Mouse (Mus musculus) hindlimb bud, embryonic 11.5 days (tissue): Measurements from ENCODE around the gene Sde2.
"Not testable (repeated sequence)": the region's sequence is repeated elsewhere in the genome, so short reads cannot be mapped to it uniquely, and the experiment has no call there.

ENCODE experiments used
- DNase-seq: peaks from one replicate; pipeline ENCODE4 v3.0.0-alpha.2; 2012; ENCODE audit warnings: low read depth, low spot score; ENCODE audit errors: extremely low spot score

Sde2 gene

DNA sequence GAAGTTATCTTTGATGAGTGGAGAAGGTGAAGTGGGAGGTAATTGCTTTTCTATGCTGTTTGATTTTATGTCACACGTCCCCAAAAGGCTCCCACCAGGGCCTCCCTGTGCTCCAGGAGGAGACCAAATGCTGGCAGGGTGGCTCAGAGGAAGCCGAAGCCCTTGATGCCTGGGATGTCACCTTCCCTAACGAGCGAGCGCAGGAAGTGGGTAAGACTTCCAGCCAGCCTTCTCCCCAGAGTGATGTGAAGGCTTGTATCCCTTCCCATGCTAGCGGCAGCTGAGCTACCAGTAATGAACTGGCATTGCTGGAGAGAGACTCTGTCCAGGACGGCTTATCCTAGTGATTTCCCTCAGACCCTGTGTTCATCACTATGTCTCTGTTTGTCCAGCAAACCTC, 32.8 kb downstream of the Sde2 start:
- no peak for DNase-seq

DNA sequence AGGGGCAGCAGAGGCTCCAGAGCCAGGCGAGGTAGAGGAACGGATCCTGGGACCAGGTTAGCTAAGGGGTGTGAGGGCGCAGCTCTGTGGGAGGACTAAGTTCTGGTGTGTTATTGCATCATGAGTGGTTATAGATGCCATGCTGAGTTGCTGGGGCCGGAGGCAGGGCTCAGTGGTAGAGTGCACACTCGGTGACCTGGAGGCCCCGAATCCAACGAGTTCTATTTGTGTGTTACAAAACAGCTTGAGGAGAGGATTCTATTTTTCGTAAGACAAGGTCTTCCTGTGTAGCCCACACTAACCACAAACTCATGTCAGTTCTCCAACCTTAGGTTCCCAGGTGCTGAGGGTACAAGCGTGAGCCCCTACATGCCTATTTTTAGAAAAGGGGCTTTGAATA, 33.6 kb downstream of the Sde2 start:
- no peak for DNase-seq

DNA sequence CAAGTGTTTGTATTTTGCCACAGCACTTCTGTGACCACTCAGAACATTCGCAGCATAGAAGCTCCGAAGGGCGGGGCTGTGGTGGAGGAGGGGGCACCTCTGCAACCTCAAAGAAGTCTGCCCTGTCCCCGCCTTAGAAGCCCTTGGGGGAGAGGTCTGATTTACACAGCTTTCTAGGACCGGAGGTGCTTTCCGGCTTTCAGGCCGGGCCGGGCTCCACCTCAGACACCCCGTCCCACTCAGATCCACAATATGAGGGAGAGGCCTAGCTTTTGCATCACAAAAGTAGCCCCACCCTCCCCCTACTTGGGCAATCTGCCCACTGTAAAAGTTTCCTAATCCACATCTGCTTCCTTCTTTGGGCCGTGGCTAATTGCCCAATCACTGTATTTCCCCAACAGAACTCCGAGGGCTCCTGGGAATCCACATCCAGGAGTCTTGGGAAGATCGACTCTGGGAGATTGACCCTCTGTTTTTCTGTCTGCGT, 37.7 kb downstream of the Sde2 start:
- no peak for DNase-seq

DNA sequence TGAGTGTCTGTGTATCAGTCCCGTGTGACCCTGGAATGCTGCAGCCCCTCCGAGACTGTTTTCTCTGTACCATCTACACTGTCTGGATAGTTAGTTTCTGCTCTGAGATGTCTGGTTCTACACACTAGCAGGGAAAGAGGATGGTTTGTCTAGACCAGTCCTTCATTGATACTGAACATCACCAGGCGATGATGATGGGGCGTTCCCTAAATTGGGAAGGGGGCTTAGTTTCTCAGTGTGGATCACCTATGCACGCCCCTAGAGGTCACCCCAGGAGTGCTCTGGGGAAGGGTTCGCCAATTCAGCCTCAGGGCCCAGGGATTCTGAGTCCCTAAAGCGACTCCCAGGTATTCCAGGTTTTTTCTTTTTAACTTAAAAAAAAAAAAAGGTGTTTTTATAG, 38.2 kb downstream of the Sde2 start:
- no peak for DNase-seq

DNA sequence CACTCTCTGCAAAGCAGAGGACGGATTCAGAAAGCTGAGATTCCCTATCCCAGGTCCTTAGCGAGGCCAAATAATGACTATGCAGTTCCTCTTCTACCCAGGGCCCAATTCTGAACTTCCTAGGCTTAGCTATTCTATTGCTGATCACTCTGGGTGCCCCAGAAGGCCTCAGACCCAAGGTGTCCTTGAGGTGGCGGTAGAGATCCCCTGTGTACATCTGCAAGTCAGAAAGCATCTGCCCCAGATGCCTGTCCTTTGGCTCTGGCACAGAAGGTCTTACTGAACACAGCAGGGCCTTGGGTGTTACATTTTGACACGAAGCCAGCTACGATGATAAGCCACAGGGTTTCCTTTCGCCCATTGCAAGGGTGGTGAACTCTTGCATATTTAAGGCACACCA, 38.9 kb downstream of the Sde2 start:
- no peak for DNase-seq

DNA sequence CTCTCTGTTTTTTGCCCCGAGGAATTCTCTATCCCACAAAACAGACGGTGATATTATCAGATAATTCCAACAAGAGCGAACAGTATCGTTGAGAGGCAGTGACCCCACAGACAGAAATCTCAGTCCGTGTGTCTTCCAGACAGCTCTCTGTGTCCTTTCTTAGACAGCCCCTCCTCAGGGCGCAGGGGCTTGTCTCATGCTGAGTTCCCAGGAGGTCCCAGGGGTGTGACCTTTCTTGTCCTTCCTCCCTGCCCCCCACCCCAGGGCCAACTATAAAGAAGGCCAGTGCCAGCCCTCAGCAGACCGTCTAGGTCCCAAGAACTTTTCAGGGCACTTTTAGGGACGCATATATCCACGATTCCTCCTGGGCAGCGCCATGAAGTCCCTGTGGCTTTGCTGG, 41.9 kb downstream of the Sde2 start, which contains the start of gene Lefty2:
Gene Lefty2 (plus strand): TSS at position 301 of the 400 bp plus-strand sequence.
- DNase-seq: no peak

DNA sequence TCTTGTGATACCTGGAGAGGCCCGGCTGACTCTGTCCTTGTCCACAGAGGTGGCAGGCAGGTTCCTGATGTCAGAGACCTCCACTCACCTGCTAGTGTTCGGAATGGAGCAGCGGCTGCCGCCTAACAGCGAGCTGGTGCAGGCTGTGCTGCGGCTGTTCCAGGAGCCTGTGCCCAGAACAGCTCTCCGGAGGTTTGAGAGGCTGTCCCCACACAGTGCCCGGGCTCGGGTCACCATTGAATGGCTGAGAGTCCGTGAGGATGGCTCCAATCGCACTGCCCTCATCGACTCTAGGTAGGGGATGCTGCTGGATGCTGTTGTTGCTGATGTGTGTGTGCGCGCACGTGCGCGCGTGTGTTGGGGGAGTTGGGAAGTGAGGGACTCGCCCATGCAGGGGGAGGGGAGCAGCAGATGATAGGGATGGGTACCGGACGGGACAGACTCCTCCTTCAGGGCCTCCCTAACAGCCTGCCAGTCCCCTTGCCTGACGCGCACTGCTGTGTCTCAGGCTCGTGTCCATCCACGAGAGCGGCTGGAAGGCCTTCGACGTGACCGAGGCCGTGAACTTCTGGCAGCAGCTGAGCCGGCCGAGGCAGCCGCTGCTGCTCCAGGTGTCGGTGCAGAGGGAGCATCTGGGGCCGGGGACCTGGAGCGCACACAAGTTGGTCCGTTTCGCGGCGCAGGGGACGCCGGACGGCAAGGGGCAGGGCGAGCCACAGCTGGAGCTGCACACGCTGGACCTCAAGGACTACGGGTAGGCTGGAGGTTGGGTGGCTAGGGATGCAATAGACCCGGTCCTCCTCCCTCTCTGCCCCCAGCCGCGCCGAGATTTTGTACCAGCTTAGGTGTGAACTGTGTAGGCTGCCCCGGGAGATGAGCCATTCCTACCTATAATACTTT, 43.4 kb downstream of the Sde2 start:
- DNase-seq: not testable (repeated sequence)

DNA sequence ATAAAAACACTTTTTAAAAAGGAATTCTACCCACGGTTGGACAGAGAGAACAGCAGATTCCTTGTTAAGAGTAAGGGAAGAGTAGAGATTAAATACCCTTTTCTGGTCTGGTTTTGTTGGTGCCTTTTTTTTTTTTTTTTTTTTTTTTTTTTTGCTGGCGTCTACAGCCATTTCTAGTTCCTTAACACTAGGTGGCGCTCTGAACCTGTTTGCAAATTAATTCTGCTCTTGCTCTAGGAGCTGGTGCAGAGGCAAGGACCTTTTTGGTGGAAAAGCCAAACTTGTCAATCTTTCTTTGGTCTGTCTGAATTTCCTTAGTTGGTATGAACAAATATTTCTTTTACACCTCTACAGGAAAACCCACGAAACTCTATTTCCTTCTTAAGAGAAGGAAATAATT, 50.2 kb downstream of the Sde2 start:
- no peak for DNase-seq

DNA sequence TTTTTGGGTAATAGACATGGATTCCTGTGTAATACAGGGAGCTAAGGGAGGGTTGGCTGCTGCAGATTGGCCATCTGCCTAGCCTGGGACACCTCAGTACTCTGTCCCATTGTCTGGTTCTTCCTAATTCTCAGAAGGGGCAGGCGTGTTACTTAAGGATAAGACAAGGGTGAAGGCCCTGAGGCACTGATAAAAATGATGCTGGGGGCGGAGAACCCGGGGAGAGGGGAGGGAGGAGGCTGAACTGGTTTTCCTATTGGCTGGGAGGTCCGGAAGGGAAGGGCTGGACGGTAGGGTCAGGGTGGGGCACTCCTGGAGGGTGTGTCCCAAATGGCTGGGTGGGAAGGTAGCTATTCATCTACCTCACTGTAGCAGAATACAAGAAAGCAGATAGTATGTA, 52.0 kb downstream of the Sde2 start:
- DNase-seq: no peak

DNA sequence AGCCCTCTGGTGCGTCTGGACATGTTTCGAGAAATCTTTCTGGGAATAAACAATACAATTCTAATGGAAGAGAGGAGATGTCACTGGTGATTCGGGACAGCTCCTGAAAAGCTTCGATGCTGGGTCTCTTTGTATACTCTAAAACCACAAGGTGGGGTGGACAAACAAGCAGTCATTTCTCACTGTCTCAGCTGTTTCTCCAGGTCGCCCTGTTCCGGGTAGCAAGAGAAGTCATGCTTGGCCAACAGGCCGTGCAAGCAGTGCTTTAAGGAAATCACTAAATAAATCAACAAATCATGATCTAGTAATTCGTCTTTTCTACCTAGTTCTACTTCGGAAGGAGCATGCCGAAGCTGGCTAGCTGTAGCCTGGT, 52.7 kb downstream of the Sde2 start:
- DNase-seq: no peak

DNA sequence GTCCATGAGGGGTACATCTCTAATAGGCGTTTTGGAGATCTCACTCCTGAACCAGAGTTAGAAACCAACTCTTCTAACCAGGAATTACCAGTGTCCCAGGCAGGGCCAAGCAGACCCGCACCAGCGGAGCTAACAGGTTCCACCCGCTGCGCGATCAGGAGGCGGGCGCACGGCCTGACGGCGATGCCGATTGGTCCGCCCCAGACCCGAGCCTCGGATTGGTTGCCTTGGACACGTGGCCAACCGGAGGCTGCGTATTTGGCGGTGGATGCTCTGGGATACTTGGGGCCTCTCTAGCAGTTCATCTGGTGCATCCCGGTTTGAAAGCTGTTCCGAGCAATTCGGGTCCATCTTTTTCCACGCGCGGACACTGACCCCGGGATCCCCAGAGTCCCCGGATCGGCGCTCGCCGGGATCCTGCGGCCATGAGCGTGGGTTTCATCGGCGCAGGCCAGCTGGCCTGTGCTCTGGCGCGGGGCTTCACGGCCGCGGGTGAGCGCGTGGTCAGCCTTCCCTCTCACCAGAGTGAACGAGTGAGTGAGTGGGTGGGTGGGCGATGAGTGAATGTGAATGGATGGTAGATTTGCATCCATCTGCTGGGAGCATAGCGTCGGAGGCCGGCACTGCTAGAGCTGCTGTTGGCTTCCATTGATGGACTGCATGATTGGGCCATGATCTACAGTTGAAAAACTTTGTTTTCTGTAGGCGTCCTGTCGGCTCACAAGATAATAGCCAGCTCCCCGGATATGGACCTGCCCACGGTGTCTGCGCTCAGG, 53.3 kb downstream of the Sde2 start, which contains the start of gene Pycr2:
Gene Pycr2 (plus strand): TSS at position 255 of the 776 bp plus-strand sequence.
- DNase-seq: no peak

DNA sequence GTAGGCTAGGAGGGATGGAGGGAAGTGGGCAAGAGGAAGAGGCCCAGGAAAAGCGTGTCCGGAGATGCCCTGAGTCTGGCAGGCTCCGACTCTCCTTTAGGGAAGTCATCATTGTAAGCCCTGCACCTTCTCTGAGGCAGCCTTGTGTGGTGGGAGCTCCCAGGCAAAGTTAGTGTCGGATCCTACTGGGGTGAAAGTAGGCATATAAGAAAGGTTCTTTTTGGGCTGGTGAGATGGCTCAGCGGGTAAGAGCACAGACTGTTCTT, 53.8 kb downstream of the Sde2 start:
- no peak for DNase-seq

DNA sequence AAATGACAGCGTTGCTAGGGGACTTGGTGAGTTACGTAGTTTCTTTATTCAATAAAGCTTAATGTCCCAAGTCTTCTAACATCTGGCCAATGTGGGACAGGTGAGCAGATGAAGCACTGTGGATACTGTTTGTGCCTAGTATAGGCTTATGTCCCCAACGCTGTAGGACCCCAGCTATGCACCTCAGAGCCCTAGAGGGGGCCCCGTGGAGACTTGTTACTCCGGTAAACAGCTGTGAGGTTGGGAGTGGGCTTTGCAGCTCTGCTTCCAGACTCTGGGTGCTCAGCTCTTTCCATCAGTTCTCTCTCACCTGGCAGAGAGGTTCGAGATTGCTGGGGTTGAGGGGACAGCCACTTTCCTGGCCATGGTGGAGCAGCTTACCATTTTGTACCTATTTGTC, 54.4 kb downstream of the Sde2 start:
- DNase-seq: no peak

DNA sequence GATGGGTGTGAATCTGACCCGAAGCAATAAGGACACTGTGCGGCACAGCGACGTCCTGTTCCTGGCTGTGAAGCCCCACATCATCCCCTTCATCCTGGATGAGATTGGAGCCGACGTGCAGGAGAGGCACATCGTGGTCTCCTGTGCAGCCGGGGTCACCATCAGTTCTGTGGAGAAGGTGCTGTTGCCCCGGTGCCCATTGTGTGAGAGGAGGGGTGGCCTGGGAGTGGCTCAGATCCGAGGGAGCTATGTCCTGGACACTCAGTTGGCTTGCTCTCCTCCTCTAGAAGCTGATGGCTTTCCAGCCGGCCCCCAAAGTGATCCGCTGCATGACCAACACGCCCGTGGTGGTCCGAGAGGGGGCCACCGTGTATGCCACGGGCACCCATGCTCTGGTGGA, 54.9 kb downstream of the Sde2 start:
- no peak for DNase-seq

DNA sequence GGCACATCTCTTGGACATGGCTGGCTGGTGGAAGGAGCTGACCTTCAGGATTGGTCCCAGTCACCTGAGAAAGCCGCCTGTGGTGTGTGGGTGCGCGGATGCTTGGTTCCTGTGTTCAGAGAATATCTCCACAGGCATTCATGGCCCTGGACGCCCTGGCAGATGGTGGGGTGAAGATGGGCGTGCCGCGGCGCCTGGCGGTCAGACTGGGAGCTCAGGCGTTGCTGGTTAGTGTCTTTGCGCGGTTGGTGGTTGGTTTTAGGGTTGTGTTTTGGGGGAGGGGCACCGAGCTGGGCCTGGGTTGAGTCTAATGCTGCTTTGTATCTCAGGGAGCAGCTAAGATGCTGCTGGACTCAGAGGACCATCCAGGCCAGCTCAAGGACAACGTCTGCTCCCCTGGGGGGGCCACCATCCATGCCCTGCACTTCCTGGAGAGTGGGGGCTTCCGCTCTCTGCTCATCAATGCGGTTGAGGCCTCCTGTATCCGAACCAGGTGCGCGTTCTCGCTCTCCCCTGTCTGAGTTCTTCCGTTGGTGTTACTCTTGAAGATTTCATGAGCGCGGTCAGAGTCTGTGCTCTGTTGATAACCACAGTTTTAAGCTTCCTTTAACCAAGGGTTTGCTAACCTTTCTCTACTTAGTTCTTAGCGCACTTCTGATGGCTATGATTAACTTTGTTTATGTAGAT, 55.7 kb downstream of the Sde2 start:
- no peak for DNase-seq

DNA sequence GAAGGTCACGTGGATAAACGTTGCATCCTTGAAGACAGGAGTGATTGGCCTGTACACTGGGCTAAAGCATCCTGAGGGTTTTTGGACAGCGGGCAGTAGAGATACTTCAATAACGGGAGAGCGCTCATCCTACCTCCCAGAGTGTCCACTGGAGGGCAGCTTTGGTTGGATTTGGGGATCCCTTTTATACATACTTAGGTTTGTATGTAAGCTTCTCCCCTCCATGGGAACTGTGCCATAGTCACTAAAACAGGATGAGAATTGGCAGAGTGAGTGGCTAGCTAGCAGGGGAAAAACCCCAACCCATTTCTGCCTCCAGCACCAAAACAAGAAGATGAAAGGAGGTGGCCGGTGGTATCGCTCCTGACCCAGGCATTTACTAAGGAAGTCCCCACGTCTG, 60.2 kb downstream of the Sde2 start:
- DNase-seq: no peak

DNA sequence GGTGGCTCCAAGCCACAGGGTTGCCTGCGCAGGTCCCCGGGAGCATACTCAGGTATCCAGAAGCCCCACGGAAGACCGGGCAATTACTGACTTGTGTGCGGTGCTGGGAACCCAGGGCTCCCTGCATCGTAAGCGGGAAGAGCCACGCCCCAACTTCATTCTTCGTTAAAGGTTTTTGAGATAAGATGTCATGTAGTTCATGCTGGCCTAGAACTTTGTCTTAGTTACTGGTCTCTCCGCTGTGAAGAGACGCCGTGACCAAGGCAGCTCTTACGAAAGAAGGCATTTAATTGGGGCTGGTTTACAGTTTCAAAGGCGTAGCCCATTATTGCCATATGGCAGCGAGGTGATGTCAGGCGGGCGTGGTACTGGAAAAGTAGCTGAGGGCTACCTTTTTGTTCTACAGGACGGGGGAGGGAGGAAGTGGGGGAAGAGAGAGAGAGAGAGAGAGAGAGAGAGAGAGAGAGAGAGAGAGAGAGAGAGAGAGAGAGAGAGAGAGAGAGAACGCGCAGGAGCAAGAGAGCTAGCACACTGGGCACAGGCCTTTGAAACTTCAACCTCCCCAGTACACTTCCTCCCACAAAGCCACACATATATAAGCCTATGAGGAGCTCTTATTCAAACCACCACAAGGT, 60.8 kb downstream of the Sde2 start:
- DNase-seq: no peak

DNA sequence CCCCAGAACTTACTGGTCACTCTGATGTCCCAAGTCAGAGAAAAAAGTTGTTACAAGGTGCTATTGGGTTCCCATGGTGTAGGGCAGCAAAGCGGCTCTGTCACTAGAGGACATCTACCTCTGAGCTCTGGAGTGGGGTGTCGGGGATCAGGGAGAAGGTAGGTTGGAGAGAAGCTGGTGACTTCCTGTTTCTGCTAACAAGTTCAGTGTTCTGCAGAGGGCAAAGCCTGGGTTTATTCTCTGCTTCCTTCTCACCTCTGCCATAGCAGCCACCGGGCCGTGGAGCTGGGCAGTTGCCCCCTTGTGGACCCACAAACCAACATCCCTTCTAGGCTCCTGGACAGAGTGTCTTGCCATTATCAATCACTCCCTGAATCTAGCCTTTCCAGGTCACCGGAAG, 61.9 kb downstream of the Sde2 start:
- DNase-seq: no peak

DNA sequence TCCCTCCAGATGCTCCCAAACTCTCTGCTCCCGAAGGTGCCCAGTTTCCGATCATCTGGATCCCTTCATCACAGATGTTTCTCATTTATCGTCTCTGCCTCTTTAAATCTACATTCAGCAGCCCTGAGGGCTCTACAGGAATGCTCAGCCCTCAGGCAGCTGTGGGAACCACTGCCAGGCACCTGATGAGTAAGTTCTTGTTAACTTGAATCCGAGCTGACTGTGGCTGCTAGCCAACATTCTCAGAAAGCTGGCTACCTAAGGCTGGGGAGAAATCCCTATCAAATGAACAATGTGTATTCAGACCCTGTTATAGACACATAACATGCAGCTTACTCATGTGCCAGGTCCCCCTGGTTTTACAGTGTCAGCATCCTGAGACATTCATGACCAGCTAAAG, 62.9 kb downstream of the Sde2 start:
- DNase-seq: no peak

DNA sequence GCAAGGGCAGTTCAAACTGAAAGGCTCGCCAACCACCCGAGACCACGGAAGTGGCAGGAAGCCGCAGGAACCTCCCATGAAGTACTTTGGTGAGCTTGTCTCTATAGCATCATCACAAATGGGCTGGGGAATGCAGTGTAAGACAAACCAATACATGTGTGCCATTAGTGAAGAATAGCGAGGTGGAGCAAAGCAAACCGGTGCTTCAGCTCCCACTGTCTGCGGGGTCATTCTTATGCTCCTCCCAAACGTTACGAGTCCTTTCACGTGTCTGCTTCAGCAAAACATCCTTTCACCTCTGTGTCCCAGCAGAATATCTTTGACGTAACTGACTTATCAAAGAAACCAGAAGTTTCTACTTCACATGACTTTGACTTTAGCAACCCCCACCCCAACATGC, 65.5 kb downstream of the Sde2 start:
- DNase-seq: no peak

DNA sequence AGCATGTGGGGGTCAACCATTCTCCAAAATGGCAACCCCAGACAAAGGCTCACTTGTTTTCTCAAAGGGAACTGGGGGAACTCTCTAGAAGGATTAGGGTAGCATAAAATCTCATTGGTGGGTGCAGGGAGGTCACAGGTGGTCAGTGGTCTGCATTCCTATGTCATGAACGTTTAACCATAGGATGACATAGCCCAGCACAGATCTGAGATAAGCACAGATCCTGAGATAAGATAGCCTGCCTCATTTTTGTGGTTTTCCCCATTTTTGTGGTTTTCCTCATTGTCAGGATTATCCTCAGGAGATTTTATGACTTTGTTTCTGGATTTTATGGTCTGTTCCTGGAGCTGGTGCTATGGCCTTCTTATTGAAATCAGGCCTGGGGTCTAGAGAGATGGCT, 66.1 kb downstream of the Sde2 start:
- DNase-seq: no peak
